Mouse (Mus musculus) ES-E14 (cell line): ENCODE data around the gene Olfr507. TPM values are rescaled to one million over a fixed set of nuclear protein-coding genes. Genes with fewer than 3 reads are reported as not detected.

Experiments
- DNase-seq: peaks from one replicate; pipeline ENCODE4 v3.0.0-alpha.2; 2013; ENCODE audit warnings: low read depth, low spot score
- H3K27ac ChIP-seq: 2 replicates; pipeline ENCODE4 v1.5.1; 2012; ENCODE audit warnings: low read depth, mild to moderate bottlenecking, low read length, moderate library complexity, mixed read lengths; ENCODE audit not compliant: poor library complexity, insufficient read depth, severe bottlenecking
- H3K36me3 ChIP-seq: 2 replicates; pipeline ENCODE4 v1.6.1; 2012; ENCODE audit warnings: mild to moderate bottlenecking, low read length, moderate library complexity, mixed read lengths; ENCODE audit not compliant: control insufficient read depth, poor library complexity, insufficient read depth, severe bottlenecking
- H3K4me1 ChIP-seq, 2 experiments: fragments of 150-350 bp in 1 of 2; sonication (generic) in 1 of 2; 2 replicates each; pipeline ENCODE4 v1.6.1; 2012; ENCODE audit warnings: low read length in 2 of 2, mild to moderate bottlenecking in 1 of 2, mixed read lengths in 1 of 2; ENCODE audit not compliant: control insufficient read depth in 2 of 2, insufficient read depth in 2 of 2, poor library complexity in 1 of 2
- H3K4me3 ChIP-seq, 2 experiments: fragments of 150-350 bp in 1 of 2; sonication (generic) in 1 of 2; 2 replicates each; pipeline ENCODE4 v1.5.1; 2012; ENCODE audit warnings: low read length in 2 of 2, low read depth in 1 of 2, mild to moderate bottlenecking in 1 of 2, mixed read lengths in 1 of 2; ENCODE audit not compliant: insufficient read depth in 1 of 2, poor library complexity in 1 of 2, severe bottlenecking in 1 of 2
- H3K9ac ChIP-seq: 2 replicates; pipeline ENCODE4 v1.6.1; 2012; ENCODE audit warnings: low read depth, mild to moderate bottlenecking, low read length, mixed read lengths; ENCODE audit not compliant: poor library complexity, insufficient read depth, severe bottlenecking
- H3K9me3 ChIP-seq: fragments of 150-350 bp; sonication (generic); 2 replicates; pipeline ENCODE4 v1.6.1; 2012; ENCODE audit warnings: low read depth, mild to moderate bottlenecking, low read length; ENCODE audit not compliant: control insufficient read depth, insufficient read depth
- CHD2 ChIP-seq: IDR thresholded peaks from 2 replicates; pipeline ENCODE4 v1.6.1; 2014; ENCODE audit warnings: mild to moderate bottlenecking, low read depth, low read length, inconsistent platforms
- HCFC1 ChIP-seq: IDR thresholded peaks from 2 replicates; pipeline ENCODE4 v1.6.1; 2012; ENCODE audit warnings: low read length, inconsistent platforms, borderline replicate concordance; ENCODE audit not compliant: insufficient read depth
- MAFK ChIP-seq: IDR thresholded peaks from 2 replicates; pipeline ENCODE4 v1.6.1; 2014; ENCODE audit warnings: mild to moderate bottlenecking, low read depth, low read length, inconsistent platforms; ENCODE audit not compliant: insufficient read depth
- ZC3H11A ChIP-seq: IDR thresholded peaks from 2 replicates; pipeline ENCODE4 v1.6.1; 2012; ENCODE audit warnings: low read depth, mild to moderate bottlenecking, inconsistent platforms, low read length, borderline replicate concordance
- ZNF384 ChIP-seq: IDR thresholded peaks from 2 replicates; pipeline ENCODE4 v1.6.1; 2012; ENCODE audit warnings: low read depth, low read length, inconsistent platforms
- in situ Hi-C, 2 experiments: fragments of 600-800 bp; cut with MboI; formaldehyde crosslinking; loops; one replicate each; pipeline ENCODE4 v1.15.1; 2025; ENCODE audit warnings: low sequenced_read_pairs in 2 of 2, inconsistent platforms in 1 of 2; ENCODE audit not compliant: unreplicated experiment in 2 of 2
- total RNA-seq: library from RNA; depleted of rRNA; stranded (reverse); fragments of 300-350 nt; gene quantifications from 2 replicates; pipeline ENCODE4 v1.2.3, GENCODE M21; 2012; rRNA removed

The Olfr507 gene
- total RNA-seq, 1 experiment, result not detected

DNA sequence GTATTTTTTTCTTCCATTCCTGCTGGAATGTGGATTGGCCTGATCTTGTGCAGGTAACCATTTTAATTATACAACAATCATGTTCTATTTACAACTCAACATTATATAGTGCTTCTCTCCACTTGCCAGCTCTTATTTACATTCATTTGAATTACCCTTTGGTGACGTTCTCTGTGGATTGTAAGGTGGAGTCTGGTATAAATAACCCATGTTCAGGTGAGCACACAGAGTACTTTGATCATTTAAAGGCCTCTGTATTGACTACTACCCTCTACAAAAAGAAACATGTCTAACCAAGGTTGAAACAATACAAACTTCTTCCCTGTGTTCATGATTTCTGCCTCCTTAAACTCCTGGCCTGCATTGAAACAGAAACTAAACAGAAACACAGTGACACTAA lies 49.4 kb downstream of the Olfr507 start:
- in situ Hi-C loops, result no loop called here
- no peak for DNase-seq
- H3K36me3 ChIP-seq, result no peaks in the 10 kb centered on the region; the same call in 1 of the 2 replicates
- no peaks in the 10 kb centered on the region for H3K9me3 ChIP-seq
- TF ChIP-seq ZC3H11A (no peak), MAFK (no peak), HCFC1 (no peak), ZNF384 (no peak), CHD2 (no peak)
- H3K27ac ChIP-seq, result no peak overlapping the region
- no peak overlapping the region for H3K4me3 ChIP-seq
- no peak overlapping the region for H3K9ac ChIP-seq
- H3K4me1 ChIP-seq, result no peaks in the 10 kb centered on the region

Other genes starting within 250 kb of the Olfr507 start
- gene Olfr495, start 228.6 kb upstream of the Olfr507 start, total RNA-seq, result not detected in 2 replicates
- gene Olfr497, start 201.4 kb upstream of the Olfr507 start, total RNA-seq, result not detected in 2 replicates
- not detected in 2 replicates for gene Olfr498, start 156.5 kb upstream of the Olfr507 start, total RNA-seq
- not detected in 2 replicates for gene Olfr502, start 96.7 kb upstream of the Olfr507 start, total RNA-seq
- 0.36 TPM in 1 of 2 replicates, not detected in the other for gene Olfr503, start 77.3 kb upstream of the Olfr507 start, total RNA-seq
- not detected in 2 replicates for gene Olfr504, start 56.0 kb upstream of the Olfr507 start, total RNA-seq
- not detected in 2 replicates for gene Olfr506, start 11.0 kb upstream of the Olfr507 start, total RNA-seq
- gene Olfr508, start 8.2 kb downstream of the Olfr507 start, total RNA-seq, result not detected in 2 replicates
- gene Olfr509, start 30.1 kb downstream of the Olfr507 start, total RNA-seq, result not detected in 2 replicates
- not detected in 2 replicates for gene Olfr510, start 44.6 kb downstream of the Olfr507 start, total RNA-seq
- gene Olfr512, start 91.5 kb downstream of the Olfr507 start, total RNA-seq, result not detected in 2 replicates
- gene Olfr513, start 129.2 kb downstream of the Olfr507 start, total RNA-seq, result not detected in 2 replicates
- not detected in 2 replicates for gene Olfr514, start 204.2 kb downstream of the Olfr507 start, total RNA-seq
- not detected in 2 replicates for gene Olfr516, start 228.7 kb downstream of the Olfr507 start, total RNA-seq